Mouse (Mus musculus): ENCODE data around the gene Bfar. TPM values are rescaled to one million over a fixed set of nuclear protein-coding genes. Genes with fewer than 3 reads are reported as not detected.

The Bfar gene
- total RNA-seq, 2 experiments from 2014 or later = 33.6 to 41.5 TPM

Other genes with a start within 250 kb of the Bfar start
- gene Parn, start 3.7 kb upstream of the Bfar start, total RNA-seq (2021) = 10 to 100 TPM; 23.2 to 24.1 TPM
- 1 to 10 TPM; 3.4 to 4.1 TPM for gene 3110001I22Rik, start 71 bp downstream of the Bfar start, total RNA-seq (2021)
- not detected for gene Pla2g10, start 59.1 kb downstream of the Bfar start, total RNA-seq (2021)
- 10 to 100 TPM; 46.9 to 47.6 TPM for gene Rrn3, start 108.8 kb downstream of the Bfar start, total RNA-seq (2021)
- gene Ntan1, start 147.0 kb downstream of the Bfar start, total RNA-seq (2021) = 10 to 100 TPM; 99.3 to 99.7 TPM
- 10 to 100 TPM; 72.7 to 81.6 TPM for gene Pdxdc1, start 231.3 kb downstream of the Bfar start, total RNA-seq (2021)
- 10 to 100 TPM; 68.1 to 70.6 TPM for gene Mpv17l, start 231.3 kb downstream of the Bfar start, total RNA-seq (2021)

Measured in left cerebral cortex, postnatal 36 days (tissue).